Mouse (Mus musculus) MEL (cell line): ENCODE results near the gene Cobll1.

Experiments used
- CHD2 ChIP-seq: IDR thresholded peaks from 2 replicates; pipeline ENCODE4 v1.6.1; 2011; ENCODE audit warnings: low read length, improper control_type of control experiment
- POLR2AphosphoS2 ChIP-seq: IDR thresholded peaks from 2 replicates; pipeline ENCODE4 v1.6.1; 2011; ENCODE audit warnings: low read length, improper control_type of control experiment

DNA sequence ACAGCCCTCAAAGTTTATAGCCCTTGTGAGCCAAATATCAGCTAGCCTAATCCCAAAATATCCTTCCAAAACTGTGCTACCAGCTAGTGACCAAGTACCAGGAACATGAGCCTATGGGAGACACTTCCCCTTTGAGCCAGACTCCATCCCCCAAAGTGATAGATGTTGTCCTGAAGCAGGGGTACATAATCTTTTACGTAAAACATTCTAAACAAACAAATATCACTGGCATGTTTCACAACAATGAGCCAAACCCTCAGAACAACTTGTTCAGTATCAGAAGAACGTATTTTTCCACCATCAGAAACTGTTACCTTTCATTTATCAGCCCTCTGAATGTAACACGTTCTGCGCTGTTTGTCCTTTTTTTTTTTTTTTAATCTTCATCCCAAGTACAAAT lies 12.7 kb downstream of the Cobll1 start:
- TF ChIP-seq POLR2AphosphoS2 (no peak), CHD2 (no peak)
